Mouse (Mus musculus) small intestine, adult 2 months (tissue): ENCODE measurements around the gene Nckap5. TPM values are rescaled to one million over a fixed set of nuclear protein-coding genes. Genes with fewer than 3 reads are reported as not detected.

Experiments
- H3K27ac ChIP-seq: fragments of 200-500 bp; 2 replicates; pipeline ENCODE4 v1.5.1; 2012; ENCODE audit warnings: low read depth, low read length, control low read depth, inconsistent platforms; ENCODE audit not compliant: insufficient read depth
- H3K27me3 ChIP-seq: fragments of 200-500 bp; 2 replicates; pipeline ENCODE4 v1.6.1; 2012; ENCODE audit warnings: mild to moderate bottlenecking, moderate library complexity, low read length, inconsistent platforms; ENCODE audit not compliant: control insufficient read depth, insufficient read depth
- H3K36me3 ChIP-seq: fragments of 200-500 bp; 2 replicates; pipeline ENCODE4 v1.6.1; 2012; ENCODE audit warnings: mild to moderate bottlenecking, low read length, control low read depth, inconsistent platforms; ENCODE audit not compliant: control insufficient read depth, insufficient read depth
- H3K4me1 ChIP-seq: fragments of 200-500 bp; 2 replicates; pipeline ENCODE4 v1.6.1; 2012; ENCODE audit warnings: low read length, inconsistent platforms, mixed read lengths; ENCODE audit not compliant: control insufficient read depth, insufficient read depth, insufficient read length
- H3K4me3 ChIP-seq: fragments of 200-500 bp; 2 replicates; pipeline ENCODE4 v1.5.1; 2012; ENCODE audit warnings: low read depth, mild to moderate bottlenecking, control low read depth, inconsistent platforms, low read length, moderate library complexity
- CTCF ChIP-seq: fragments of 200-500 bp; IDR thresholded peaks from 2 replicates; pipeline ENCODE4 v1.5.1; 2012; ENCODE audit warnings: low read depth, mild to moderate bottlenecking, control low read depth, inconsistent platforms, low read length, moderate library complexity, mixed read lengths; ENCODE audit not compliant: insufficient replicate concordance, insufficient read length; ENCODE audit errors: extremely low read depth
- POLR2A ChIP-seq: fragments of 200-500 bp; IDR thresholded peaks from 2 replicates; pipeline ENCODE4 v1.6.1; 2012; ENCODE audit warnings: low read depth, mild to moderate bottlenecking, control low read depth, inconsistent platforms, low read length, moderate library complexity
- WGBS: fragments of 180-500 bp; shearing (Covaris S2); methylation state at CpG from one replicate; pipeline ENCODE4 v1.1.7; 2018; 5-methylcytosine and 5-hydroxymethylcytosine counted together
- polyA plus RNA-seq: library from polyadenylated mRNA; depleted of rRNA; stranded (reverse); fragments of >200 nt; gene quantifications from 2 replicates; pipeline ENCODE4 v1.2.3, GENCODE M21; 2012; rRNA removed

Gene Nckap5
- 1.5 and 8.5 TPM in 2 replicates for polyA plus RNA-seq

- 0 out of 2 replicates have a peak, but pooled peaks cover 5% of the 10 kb centered on the region for H3K27me3 ChIP-seq
- peak within 1 kb of the TSS; percentile 47 for H3K4me3 ChIP-seq
- WGBS, result 1% methylated on average over 35 of the region's 35 CpGs
- no peaks in the 10 kb centered on the region for H3K36me3 ChIP-seq
- no peak for TF ChIP-seq POLR2A
- TF ChIP-seq CTCF, result no peak
- H3K4me1 ChIP-seq, result 0 out of 2 replicates have a peak, but pooled peaks cover 5% of the 10 kb centered on the region
- H3K27ac ChIP-seq, result 0 out of 2 replicates have a peak within 1 kb of the TSS, but pooled peaks have one; percentile 6
Measured at GRCm38 (mm10) chr1:126830031-126830927, at the start of gene Nckap5. Nckap5 (minus strand) TSS chr1:126830799.

- H3K27me3 ChIP-seq, result no peaks in the 10 kb centered on the region
- no peaks in the 10 kb centered on the region for H3K36me3 ChIP-seq
- H3K4me3 ChIP-seq, result no peak overlapping the region
- H3K27ac ChIP-seq, result no peak overlapping the region
- 89% methylated on average over 2 of the region's 2 CpGs for WGBS
- TF ChIP-seq POLR2A (no peak), CTCF (no peak)
- H3K4me1 ChIP-seq, result no peaks in the 10 kb centered on the region
Measured at GRCm38 (mm10) chr1:126877495-126877894, 46.9 kb upstream of the Nckap5 start.

- WGBS, result 89% methylated on average over 9 of the region's 9 CpGs
- H3K4me3 ChIP-seq, result no peak overlapping the region
- no peaks in the 10 kb centered on the region for H3K4me1 ChIP-seq
- H3K36me3 ChIP-seq, result no peaks in the 10 kb centered on the region
- H3K27ac ChIP-seq, result no peak overlapping the region
- H3K27me3 ChIP-seq, result no peaks in the 10 kb centered on the region
- no peak for TF ChIP-seq POLR2A
- no peak for TF ChIP-seq CTCF
Measured at GRCm38 (mm10) chr1:126868372-126868771, 37.8 kb upstream of the Nckap5 start.

- TF ChIP-seq CTCF (no peak), POLR2A (no peak)
- WGBS, result 91% methylated on average over 5 of the region's 5 CpGs
- Histone ChIP-seq H3K27ac (no peak overlapping the region), H3K4me1 (no peaks in the 10 kb centered on the region), H3K36me3 (no peaks in the 10 kb centered on the region), H3K27me3 (no peaks in the 10 kb centered on the region), H3K4me3 (no peak overlapping the region)
Measured at GRCm38 (mm10) chr1:126867912-126868311, 37.3 kb upstream of the Nckap5 start.

GRCm38 (mm10) chr1:126865591-126866086 lies 35.0 kb upstream of the Nckap5 start:
- WGBS, result 76% methylated on average over 7 of the region's 7 CpGs
- no peak overlapping the region for H3K4me3 ChIP-seq
- H3K4me1 ChIP-seq, result no peaks in the 10 kb centered on the region
- no peaks in the 10 kb centered on the region for H3K36me3 ChIP-seq
- no peaks in the 10 kb centered on the region for H3K27me3 ChIP-seq
- TF ChIP-seq CTCF, result no peak
- TF ChIP-seq POLR2A, result no peak
- no peak overlapping the region for H3K27ac ChIP-seq

GRCm38 (mm10) chr1:126861816-126862215 lies 31.2 kb upstream of the Nckap5 start:
- Histone ChIP-seq H3K36me3 (no peaks in the 10 kb centered on the region), H3K4me1 (no peaks in the 10 kb centered on the region), H3K27me3 (no peaks in the 10 kb centered on the region), H3K4me3 (no peak overlapping the region), H3K27ac (no peak overlapping the region)
- WGBS, result 65% methylated on average over 3 of the region's 3 CpGs
- TF ChIP-seq POLR2A, result no peak
- TF ChIP-seq CTCF, result no peak

GRCm38 (mm10) chr1:126860537-126860936 lies 29.9 kb upstream of the Nckap5 start:
- H3K4me3 ChIP-seq, result no peak overlapping the region
- H3K27me3 ChIP-seq, result no peaks in the 10 kb centered on the region
- no peak overlapping the region for H3K27ac ChIP-seq
- H3K4me1 ChIP-seq, result no peaks in the 10 kb centered on the region
- TF ChIP-seq POLR2A (no peak), CTCF (no peak)
- 78% methylated on average over 4 of the region's 4 CpGs for WGBS
- no peaks in the 10 kb centered on the region for H3K36me3 ChIP-seq
